Mouse (Mus musculus) 416B (cell line): Measurements from ENCODE around the gene Olfr1350.
"Not testable (repeated sequence)": the region's sequence is repeated elsewhere in the genome, so short reads cannot be mapped to it uniquely, and the experiment has no call there.

ENCODE experiments used
- DNase-seq: peaks from one replicate; pipeline ENCODE4 v3.0.0; 2011; ENCODE audit warnings: low read depth

Gene Olfr1350

GRCm38 (mm10) chr7:6564541-6564940 lies at the start of gene Olfr1350:
Olfr1350 (plus strand) TSS chr7:6564841.
- no peak for DNase-seq

DNA sequence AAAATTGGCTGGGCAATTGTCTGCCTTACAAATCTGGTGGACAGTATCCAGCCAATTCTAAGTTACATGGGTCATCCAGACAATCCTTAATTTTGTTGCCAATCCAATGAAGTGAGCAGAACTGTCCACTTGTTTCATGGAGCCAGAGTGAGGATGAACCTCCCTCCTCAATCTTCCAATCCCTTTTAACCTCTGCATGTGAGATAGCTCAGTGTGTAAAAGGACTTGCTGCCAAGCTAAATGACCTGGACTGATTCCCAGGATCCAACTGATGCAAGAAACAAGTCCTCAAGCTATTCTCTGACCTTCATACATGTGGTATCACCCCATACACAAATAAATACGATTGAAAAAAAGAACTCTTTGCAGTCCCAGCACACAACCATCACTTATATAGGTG lies 43.0 kb upstream of the Olfr1350 start:
- no peak for DNase-seq

DNA sequence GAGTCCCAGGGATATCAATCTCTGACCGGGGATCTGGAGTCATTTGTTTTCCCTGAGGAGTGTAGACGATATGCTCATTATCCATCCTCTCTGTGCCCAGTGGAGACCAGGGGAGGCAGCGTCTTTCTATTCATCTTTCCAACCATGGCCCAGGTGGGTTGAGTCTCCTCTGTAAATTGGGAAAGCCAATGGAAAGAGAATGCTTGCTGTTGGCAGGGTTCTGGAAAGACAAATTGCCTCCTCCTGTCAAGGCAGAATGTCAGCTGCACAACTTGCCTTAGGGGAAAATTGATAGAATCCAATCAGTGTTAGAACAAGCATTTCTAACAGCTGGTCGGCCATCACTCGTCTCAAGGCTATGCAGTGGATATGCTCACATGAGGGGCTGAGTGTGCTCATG lies 41.8 kb upstream of the Olfr1350 start, which contains the start of gene Olfr1349:
TSS of gene Olfr1349 (minus strand) at position 101 of the 400 bp plus-strand sequence.
- DNase-seq, result no peak

DNA sequence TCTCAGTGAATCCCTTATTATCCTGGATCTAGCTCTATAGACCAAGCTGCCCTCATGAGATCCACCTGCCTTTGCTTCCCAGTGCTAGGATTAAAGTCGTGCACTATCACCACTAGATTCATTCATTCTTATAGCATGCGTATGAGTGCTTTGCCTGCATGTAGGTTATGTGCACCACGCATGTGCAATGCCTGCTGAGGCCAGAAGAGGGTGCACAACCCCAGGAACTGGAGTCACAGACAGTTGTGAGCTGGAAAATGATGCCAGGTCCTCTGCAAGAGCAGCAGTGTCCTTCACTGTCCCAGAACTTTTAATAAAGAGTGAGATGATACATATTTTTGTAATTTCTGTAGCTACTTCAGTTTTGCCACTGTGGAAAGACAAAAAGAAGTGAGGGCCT lies 39.6 kb upstream of the Olfr1350 start:
- DNase-seq, result peak; percentile 4

DNA sequence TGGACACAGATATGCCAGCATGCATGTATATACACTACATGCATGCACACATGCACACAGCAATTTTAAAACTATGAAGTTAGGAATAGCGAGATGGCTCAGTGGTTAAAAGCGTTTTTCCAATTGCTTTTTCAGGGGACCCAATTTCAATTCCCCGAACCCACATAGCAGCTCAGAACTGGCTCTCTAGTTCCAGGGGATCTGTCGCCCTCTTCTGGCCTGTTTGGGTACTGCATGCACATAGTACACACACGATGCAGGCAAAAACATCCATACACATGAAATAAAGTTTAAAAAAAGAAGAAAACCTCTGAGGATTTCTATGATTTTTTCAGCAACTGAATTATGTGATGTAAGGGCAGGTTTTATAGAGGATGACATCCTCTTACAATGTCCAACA lies 38.5 kb upstream of the Olfr1350 start:
- DNase-seq, result peak; percentile 11

DNA sequence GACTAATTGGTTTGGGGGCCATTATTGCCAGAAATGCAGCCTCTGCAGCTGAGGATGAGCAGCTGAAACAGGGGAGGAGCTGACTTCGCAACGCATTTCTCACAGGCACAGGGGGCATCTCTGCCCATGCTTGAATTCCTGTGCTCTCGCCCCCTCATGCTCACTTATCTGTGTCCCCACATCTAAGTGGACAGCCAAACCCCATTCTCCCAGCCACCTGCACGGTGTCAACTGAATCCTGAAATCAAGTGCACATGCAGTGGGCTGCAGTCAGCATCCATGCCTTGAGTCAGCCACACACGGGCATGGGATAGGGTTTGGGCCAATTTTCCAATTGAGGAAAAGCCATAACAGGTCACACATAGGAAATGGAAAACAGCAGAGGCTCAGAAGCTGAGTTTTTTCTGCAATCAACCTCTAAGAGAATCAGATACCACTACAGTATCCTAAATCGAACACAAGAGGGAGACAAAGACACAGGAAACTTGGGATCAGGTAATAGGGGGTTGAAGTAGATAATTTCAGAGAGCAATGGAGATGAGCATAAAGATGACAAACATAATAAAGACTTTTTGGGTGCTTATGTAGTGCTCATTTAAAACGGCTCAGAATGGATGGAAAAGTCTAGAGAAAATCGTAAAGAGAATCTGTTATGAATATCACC lies 21.6 kb downstream of the Olfr1350 start:
- peak; percentile 26 for DNase-seq

- not testable (repeated sequence) for DNase-seq
Measured at GRCm38 (mm10) chr7:6588766-6589165, 24.1 kb downstream of the Olfr1350 start.

DNA sequence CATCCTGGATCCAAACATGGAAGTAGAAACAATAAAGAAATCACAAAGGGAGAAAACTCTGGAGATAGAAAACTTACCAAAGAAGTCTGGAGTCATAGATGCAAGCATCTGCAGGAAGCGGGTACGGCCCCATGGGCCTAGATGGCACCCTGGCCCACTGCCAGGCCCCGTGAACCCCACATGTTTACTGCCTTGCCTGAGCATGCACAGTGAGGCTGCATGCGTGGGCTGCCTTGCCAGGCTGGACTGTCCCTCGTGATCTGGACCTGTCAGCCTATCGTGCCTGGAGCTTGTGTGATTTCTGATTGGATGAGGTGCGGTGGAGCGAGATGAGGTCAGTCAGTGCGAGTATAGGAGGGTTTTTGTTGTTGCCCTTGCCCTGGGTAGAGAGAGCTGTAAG lies 38.7 kb downstream of the Olfr1350 start:
- DNase-seq, result no peak
